Mouse (Mus musculus): ENCODE data around the gene Zmynd19.
"Not testable (repeated sequence)": the region's sequence is repeated elsewhere in the genome, so short reads cannot be mapped to it uniquely, and the experiment has no call there.

Zmynd19 gene

DNA sequence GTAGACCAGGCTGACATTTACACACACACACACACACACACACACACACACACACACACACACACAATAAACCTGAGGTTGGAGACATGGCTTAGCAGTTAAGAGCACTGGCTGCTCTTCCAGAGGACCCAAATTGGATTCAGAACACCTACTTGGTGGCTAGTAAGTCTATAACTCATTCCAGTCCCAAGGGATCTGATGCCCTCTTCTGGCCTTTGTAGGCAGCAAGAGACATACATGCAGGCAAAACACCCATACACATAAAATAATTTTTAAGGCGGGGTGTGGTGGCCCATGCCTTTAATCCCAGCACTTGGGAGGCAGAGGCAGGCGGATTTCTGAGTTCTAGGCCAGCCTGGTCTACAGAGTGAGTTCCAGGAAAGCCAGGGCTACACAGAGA lies 5.3 kb upstream of the Zmynd19 start:
- not testable (repeated sequence) for DNase-seq

DNA sequence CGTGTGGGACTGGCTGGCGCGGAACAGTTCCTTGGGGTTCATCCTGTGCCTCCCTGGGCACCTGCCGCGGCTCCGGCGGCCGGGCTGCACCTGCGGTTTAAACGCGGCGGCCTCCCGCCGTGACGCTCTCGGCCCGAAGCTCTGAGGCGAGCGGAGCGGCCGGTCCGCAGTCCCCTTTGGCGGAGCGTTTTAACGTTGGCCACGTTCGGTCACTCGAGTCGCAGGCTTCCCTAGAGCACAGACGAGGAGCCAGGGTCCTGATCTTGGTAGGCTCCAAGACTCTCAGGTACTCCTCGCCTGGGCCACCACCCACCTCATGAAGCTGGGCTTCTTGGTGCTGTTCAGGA lies 570 bp downstream of the Zmynd19 start:
- DNase-seq, result peak in 1 of 2 experiments; percentile 41

DNA sequence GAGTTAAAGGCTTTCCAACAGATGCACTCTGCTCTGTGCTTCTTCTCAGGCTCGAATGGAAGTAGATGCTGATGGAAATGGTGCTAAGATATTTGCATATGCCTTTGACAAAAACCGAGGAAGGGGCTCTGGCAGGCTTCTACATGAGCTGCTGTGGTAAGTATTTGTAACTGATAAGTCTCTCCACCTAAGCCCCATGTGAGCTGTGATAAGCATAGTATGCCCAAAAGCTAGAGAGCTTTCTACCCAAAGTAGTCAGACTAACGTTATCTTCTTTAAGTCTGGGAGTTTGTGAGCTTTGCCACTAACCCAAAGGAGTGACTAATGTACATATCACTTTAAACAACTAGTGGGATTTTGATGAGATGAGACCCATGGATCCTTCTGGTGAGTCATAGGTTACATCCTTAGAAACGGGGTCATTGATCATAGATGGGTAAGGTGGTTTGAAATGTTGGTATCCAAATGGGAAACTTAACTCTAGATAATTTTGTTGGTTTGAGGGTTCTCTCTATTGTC lies 3.0 kb downstream of the Zmynd19 start:
- no peak for DNase-seq

DNA sequence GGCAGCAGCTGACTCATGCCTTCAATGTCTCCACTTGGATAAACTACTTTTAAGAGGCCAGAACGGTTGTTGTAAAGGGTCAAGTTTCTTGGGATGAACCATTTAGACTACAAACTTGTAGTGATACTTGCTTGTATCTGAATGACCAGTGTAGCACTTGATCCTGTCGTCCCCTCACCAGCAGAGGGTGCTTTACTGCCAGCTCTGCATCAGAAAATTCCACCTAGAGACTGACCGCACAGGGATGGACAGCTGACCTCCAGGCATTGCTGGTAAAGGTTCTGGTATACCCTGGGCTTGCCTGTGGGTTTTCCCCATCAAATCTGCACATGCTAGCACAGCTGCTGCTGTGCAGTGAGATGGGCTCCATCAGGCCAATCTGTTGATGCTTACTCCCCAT lies 11.3 kb downstream of the Zmynd19 start:
- DNase-seq, result peak; percentile 55 to 60

DNA sequence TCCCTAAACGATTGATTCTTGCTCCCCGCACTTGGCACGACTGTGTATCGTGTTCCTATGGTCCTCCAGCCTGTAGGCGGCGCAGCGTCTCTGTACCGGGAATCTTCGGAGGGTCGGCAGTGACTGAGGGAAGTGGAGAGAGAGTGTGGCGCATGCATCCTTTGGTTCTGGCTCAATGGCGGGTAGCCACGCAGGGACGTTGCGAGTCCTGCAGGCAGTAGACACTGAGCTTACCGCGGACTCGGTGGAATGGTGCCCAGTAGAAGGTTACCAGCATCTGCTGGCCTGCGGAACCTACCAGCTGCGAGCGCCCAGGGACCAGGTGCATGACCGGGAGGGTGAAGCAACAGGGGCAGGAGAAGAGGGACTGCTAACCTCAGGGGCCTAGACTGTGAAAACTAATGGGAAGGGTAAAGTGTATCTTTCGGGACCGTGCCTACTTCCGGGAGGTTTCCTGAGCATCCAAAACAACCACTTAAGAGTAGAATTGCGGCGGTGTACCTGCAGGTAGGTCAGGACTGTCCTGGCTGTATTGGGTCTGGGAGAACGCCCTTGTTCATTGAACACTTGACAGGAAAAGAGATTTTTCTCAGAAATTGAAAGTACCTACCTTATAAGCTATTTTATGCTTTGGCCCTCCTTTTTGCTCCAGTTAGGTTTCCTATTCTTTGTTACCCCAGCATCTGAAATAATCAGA lies 12.9 kb downstream of the Zmynd19 start, which contains the start of gene Dph7:
TSS of gene Dph7 (plus strand) at position 97 of the 697 bp plus-strand sequence.
- peak; percentile 95 for DNase-seq

DNA sequence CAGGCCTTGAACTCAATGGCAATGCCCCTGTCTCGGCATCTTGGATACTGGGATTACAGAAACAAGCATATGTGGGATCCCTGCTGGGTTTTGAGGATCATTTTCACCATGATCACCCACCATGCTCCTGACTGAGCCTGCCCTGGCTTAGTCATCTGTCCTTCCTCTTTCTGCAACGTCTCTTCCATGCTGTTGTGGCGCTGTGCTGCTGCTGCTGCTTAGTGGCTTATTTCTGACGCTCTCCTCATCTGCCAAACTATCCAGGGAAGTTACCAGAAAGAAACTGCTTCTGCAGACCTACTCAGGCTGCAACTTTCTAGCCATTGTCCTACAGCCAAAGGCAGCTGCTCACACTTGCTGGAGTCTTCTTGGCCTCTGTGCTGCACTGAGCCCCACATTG lies 20.8 kb downstream of the Zmynd19 start:
- no peak for DNase-seq

DNA sequence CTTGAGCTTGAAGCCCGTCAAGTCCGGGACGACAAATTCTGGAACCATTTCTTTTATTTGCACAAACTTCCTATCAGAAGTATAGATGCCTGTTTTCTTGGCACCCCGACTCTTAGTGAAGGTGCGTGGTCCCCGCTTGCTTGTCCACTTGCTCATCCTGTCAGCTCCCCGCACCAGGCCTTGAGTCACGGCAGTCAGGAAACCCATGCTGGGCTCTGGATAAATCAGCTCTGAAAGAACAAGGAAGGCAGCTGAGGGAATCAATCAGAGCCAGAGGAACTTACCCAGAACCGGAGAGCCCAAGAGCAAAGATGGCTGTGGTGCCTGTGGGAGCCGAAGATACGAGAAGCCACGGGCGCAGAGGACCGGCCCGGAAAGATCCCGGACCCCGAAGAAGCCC lies 24.9 kb downstream of the Zmynd19 start:
- DNase-seq, result not testable (repeated sequence)

DNA sequence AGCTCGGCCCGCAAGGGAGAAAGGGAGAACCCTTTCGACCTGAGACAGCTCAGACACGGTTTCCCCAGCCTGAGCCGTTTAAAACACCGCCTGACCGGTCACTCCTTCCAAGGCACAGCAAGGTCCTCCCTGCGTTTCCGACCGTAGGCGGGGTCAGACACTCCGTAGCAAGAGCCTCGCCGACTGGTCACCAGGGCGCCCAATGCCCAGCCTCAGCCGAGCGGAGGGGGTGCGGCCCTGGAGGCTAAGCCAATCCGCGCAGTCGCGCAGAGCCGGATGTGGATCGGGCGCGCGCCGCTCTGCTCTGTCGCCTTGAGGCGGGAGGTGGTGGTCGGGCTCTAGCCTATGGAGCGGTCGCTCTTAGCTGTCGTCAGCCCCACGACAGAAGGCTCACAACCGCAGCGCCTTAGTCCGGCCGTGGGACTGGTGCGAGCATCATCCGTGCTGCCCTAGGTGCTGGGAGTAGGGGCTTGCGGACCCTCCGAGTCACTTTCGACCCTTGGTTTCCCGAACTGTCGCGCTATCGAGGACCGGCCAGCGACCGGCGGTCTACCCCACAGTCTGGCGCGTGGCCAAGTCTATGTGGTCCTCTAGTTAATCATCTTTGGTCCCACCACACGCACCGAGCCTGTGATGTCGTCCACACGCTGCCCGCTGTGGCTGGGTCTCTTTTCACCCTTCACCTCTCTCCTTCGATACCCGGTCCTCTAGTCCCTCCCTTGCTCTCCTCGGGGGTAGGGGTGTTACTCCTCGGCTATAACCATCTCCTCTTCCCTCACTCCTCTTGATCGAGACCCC lies 25.5 kb downstream of the Zmynd19 start, which contains the start of gene Mrpl41:
TSS of gene Mrpl41 (minus strand) at position 193 of the 798 bp plus-strand sequence.
- peak; percentile 97 to 99 for DNase-seq

DNA sequence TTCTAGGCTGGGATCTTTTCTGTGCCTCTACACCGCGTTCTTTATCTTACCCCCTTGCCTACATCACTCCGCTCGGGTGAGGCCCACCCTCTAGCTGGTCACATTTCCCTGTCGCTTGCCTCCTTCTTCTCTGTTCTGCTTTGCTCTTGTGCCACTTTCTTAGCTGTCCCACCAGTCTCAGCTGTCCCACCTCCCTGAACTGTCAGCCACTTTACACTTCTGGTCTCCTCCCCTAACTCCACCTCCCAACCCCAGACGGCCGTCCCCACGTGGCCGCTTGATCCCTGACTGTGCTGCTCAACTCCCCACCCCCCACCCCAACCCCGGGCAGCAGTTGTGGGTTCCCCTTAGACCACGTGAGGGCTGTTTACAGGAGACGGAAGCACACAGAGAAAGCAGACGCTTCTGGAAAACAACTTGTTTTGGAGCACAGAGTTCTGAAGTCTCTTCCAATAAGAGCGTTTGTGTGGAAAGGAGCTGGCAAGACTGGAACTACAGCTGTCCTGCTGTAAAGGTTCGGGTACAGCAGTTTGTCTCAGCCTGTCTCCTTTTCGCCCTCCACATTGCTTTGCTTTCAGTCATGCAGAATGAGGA lies 26.2 kb downstream of the Zmynd19 start, which contains the start of gene Pnpla7:
TSS of gene Pnpla7 (plus strand) at position 330 of the 594 bp plus-strand sequence.
- DNase-seq, result peak; percentile 63 to 70

DNA sequence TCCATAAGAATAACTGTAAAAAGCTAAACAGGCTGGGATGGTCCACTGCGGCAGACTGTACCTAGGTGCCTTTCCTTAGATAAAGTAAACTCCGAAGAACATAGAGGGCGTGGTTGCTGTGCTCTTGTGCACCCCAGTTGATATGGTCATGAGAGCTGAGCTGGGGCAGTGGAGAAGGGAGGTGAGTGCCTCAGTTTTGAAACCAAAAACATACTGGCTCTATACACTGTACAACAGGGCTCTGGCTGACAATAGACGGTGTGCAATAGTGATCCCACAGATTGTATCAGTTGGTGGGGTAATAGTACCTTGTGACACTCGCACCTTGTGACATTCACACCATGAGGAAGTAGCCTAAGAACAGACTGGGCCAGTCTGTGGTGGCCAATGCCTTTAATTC lies 27.4 kb downstream of the Zmynd19 start:
- no peak for DNase-seq

DNA sequence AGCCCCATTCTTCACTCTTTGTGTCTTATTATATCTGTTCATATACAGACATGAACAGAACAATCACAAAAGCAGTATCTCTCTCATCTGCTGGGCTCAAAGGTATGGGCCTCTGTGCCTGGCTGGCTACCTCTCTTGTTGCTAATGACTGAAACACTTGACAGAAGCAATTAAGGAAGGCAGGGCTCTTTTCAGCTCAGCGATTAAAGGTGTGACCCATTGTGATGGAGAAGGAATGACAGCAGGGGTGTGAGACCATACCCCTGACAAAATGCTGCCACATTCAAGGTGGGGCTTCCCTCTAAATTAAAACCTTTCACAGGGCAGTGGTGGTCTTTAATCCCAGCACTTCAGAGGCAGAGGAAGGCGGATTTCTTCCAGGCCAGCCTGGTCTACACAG lies 38.2 kb downstream of the Zmynd19 start:
- no peak for DNase-seq

DNA sequence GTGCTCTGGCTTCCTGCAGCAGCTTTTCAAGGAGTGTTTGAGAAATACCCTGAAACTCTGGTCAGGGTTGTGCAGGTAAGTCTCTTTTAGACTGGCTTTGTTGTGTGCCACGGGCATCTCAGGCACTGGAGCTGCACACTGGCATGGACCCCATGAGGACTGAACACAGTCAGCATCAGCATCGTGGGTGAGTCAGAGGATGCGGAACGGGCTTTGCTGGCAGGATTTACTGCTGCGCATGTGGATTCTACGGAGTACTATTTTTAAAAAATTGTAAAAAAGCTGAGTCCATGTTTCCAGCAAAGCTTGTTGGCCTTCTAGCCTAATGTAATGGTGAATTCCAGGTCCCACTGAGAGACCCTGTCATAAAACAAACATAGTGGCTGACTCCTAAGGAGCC lies 45.7 kb downstream of the Zmynd19 start:
- DNase-seq, result no peak

DNA sequence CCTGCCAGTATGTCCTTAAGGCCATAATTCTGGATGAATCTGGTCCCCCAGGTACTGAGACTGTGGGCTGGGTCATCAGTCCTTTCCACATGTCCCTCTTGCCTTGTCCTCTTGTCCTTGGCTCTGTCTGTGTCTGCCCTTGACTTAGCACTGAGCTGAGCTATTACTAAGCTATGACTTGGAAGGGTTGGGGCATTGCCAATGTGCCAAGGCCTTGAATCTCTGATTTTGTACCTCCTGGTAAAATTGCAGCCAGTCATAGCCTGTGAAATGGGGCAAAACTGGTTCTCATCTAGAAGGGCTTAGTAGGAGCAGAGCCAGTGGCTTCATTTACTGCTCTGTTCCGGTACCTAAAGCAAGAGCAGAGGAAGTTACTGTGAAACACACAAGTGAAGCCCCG lies 46.9 kb downstream of the Zmynd19 start:
- DNase-seq, result no peak

DNA sequence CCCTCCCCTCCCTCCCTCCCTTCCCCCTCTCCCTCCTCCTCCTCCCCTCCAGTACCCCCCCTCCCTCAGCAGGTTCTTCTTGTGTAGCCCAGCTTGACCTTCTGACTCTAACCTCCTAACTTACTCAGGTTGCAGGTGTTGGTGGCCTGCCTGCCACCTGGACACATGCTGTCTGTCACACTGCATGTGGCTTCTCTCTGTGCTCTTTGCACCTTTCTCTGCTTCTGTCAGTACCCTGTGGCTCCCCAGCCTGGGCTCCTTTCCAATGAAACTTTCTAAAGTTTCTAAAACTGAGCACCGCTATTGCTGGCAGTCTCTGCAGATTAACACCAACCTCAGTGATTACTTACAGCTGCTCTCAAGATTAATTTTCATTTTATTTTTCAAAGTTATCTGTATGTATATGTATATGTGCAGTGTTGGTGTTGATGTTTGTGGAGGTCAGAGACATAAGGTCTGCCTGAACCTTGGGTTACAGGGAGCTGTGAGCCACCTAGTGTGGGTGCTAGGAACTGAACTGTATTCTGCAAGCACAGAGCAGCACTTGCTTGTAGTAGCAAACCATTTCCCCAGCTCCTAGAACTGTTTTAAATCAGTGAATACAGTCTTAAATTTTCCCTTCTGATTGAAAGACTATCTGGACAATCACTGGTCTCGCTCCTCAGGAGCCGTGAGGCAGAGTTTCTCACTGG lies 51.1 kb downstream of the Zmynd19 start:
- peak; percentile 66 to 68 for DNase-seq

DNA sequence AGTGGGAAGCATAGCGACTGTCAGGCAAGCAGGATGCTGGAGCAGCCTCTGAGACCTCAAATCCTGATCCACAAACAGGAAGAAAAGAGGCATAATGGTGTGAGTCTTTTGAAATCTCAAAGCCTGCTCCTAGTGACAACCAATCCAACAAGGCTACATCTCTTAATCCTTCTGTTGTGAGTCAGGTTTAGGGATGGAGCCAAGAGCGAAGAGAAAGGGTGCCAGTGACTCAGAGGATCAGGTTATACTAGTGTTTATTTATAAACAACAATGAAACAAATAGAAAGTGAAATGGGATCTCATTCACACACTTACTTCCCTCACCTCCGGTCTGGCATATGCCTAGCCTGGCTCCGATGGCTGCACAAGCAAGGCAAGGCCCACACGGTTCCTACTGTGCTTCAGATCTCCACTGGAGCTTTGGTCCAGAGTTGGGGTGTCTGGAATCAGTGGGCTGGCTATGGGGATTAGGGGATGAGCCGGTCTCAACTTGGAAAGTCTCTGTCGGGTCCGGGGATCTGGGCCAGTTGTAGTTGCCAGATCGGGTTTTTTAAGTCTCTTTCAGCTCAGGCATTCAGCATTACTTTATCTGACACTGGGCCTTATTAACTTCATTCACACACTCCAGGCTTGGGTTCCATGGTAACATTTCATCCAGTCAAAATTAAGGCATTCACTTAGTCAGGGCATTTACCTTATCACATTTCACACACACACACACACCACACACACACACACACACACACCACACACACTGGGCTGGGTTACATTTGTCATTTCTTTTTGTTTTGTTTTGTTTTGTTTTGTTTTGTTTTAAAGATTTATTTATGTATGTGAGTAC lies 54.6 kb downstream of the Zmynd19 start:
- peak; percentile 21 to 33 for DNase-seq

DNA sequence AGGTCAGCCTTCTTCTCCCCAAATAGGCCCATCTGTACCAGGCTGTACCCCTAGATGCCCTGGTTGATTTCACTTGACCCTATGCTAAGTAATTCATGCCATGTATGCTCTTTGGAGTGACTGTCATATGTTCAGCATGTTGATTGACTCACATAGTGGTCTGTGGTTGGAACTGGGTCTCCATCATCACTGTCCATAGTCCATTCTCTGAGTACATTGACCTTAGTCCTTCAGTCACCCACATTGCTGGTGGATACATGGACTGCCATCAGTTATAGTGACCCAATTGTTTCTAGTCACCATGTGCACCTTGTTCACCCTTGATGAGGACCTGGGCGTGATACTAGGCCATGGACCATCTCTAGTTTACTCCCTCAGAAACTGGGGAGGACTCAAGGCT lies 57.2 kb downstream of the Zmynd19 start:
- DNase-seq, result no peak

DNA sequence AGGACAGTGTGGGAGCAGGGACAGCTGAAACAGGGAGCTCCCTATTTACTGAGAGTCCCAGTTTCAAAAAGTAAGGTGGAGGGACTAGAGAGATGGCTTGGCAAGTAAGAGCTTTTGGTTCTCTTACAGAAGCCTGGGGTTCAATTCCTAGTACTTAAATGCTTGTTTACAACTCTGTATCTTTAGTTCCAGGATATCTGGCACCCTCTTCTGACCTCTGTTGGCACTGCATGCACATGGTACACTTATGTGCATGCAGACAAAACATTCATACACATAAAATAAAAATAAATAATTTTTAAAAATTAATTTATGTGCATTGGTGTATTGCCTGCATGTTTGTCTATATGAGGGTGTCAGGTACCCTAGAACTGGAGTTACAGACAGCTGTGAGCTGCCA lies 58.7 kb downstream of the Zmynd19 start:
- DNase-seq, result no peak
